ENCODE assay signal across 20 mouse cellular contexts in genomic region chr12:97161429-97161828, GRCm38 (mm10).
DNase-seq lines count a peak whose midpoint lies in the region; ATAC-seq and TF ChIP-seq lines count a peak whose summit lies in the region.
"Had no signal": no experiment of that assay in that cellular context is flagged by ENCODE, and none has a peak within 500 bp of the region (broad histone marks: within the 10 kb centered on the region; RNA-seq: fewer than 3 reads in every experiment).

No protein-coding gene starts in this region.

- H3K9ac ChIP-seq in forebrain, embryonic 11.5 days (ENCODE audit: low read length), result no peak overlapping the region
- H3K9ac ChIP-seq in forebrain, embryonic 16.5 days (replicated peaks; ENCODE audit: low read depth, low read length), result no peak overlapping the region
- no peak overlapping the region for H3K9ac ChIP-seq in midbrain, embryonic 16.5 days (ENCODE audit: low read depth, low read length)
- no peak overlapping the region for H3K9ac ChIP-seq in midbrain, postnatal 0 days (replicated peaks; ENCODE audit: low read length, poor library complexity, severe bottlenecking)
- no peak overlapping the region for H3K9ac ChIP-seq in neural tube, embryonic 15.5 days (replicated peaks)
- H3K9ac ChIP-seq: embryonic facial prominence, embryonic 12.5 days; forebrain, embryonic 13.5 days; hindbrain, embryonic 15.5 days had no signal

- H3K27ac ChIP-seq in forebrain, embryonic 11.5 days (ENCODE audit: low read depth, low read length), result no peak overlapping the region
- H3K27ac ChIP-seq in forebrain, embryonic 16.5 days (ENCODE audit: low read length), result no peak overlapping the region
- H3K27ac ChIP-seq in midbrain, embryonic 16.5 days (ENCODE audit: low read length), result no peak overlapping the region
- H3K27ac ChIP-seq in midbrain, postnatal 0 days (ENCODE audit: low read depth, low read length), result no peak overlapping the region
- no peak overlapping the region for H3K27ac ChIP-seq in neural tube, embryonic 15.5 days (replicated peaks)
- H3K27ac ChIP-seq: embryonic facial prominence, embryonic 12.5 days; forebrain, embryonic 13.5 days; hindbrain, embryonic 15.5 days had no signal

- H3K4me3 ChIP-seq in forebrain, embryonic 11.5 days (ENCODE audit: low read depth, low read length), result no peak overlapping the region
- H3K4me3 ChIP-seq in forebrain, embryonic 16.5 days (replicated peaks; ENCODE audit: low read length), result no peak overlapping the region
- no peak overlapping the region for H3K4me3 ChIP-seq in midbrain, embryonic 16.5 days (ENCODE audit: low read depth, low read length)
- no peak overlapping the region for H3K4me3 ChIP-seq in midbrain, postnatal 0 days (ENCODE audit: low read depth, low read length)
- H3K4me3 ChIP-seq in neural tube, embryonic 15.5 days (replicated peaks), result no peak overlapping the region
- H3K4me3 ChIP-seq: embryonic facial prominence, embryonic 12.5 days; forebrain, embryonic 13.5 days; hindbrain, embryonic 15.5 days; myocyte had no signal

- H3K36me3 ChIP-seq in forebrain, embryonic 11.5 days (ENCODE audit: control insufficient read depth, insufficient read depth, low read length), result no peaks in the 10 kb centered on the region
- H3K36me3 ChIP-seq in forebrain, embryonic 16.5 days (ENCODE audit: control insufficient read depth, insufficient read depth), result no peaks in the 10 kb centered on the region
- H3K36me3 ChIP-seq in midbrain, embryonic 16.5 days (ENCODE audit: control insufficient read depth, insufficient read depth, low read length), result no peaks in the 10 kb centered on the region
- H3K36me3 ChIP-seq in midbrain, postnatal 0 days (ENCODE audit: insufficient read depth, low read length), result no peaks in the 10 kb centered on the region
- no peaks in the 10 kb centered on the region for H3K36me3 ChIP-seq in neural tube, embryonic 15.5 days
- H3K36me3 ChIP-seq: embryonic facial prominence, embryonic 12.5 days; hindbrain, embryonic 15.5 days had no signal

- peak; percentile 51; the same call in 1 of the 2 replicates for ATAC-seq in forebrain, embryonic 11.5 days (replicated peaks; ENCODE audit: low FRiP score)
- ATAC-seq in forebrain, embryonic 16.5 days, result no peak
- peak; percentile 48; the same call in 1 of the 2 replicates for ATAC-seq in midbrain, embryonic 16.5 days
- no peak for ATAC-seq in midbrain, postnatal 0 days (ENCODE audit: low FRiP score)
- no peak for ATAC-seq in neural tube, embryonic 15.5 days (ENCODE audit: low FRiP score)
- ATAC-seq: forebrain, embryonic 13.5 days had no signal

- H3K9me3 ChIP-seq in forebrain, embryonic 11.5 days (ENCODE audit: control insufficient read depth, low read length), result no peaks in the 10 kb centered on the region
- no peaks in the 10 kb centered on the region for H3K9me3 ChIP-seq in forebrain, embryonic 16.5 days (ENCODE audit: control insufficient read depth, low read length)
- H3K9me3 ChIP-seq in midbrain, embryonic 16.5 days (replicated peaks; ENCODE audit: control insufficient read depth, low read length, poor library complexity, severe bottlenecking), result no peaks in the 10 kb centered on the region
- no peaks in the 10 kb centered on the region for H3K9me3 ChIP-seq in midbrain, postnatal 0 days (ENCODE audit: low read length)
- no peaks in the 10 kb centered on the region for H3K9me3 ChIP-seq in neural tube, embryonic 15.5 days (replicated peaks)
- H3K9me3 ChIP-seq: embryonic facial prominence, embryonic 12.5 days; forebrain, embryonic 13.5 days; hindbrain, embryonic 15.5 days had no signal

- no peak for TF ChIP-seq CTCF in midbrain, postnatal 0 days (IDR thresholded peaks at IDR 0.05)

- no peaks in the 10 kb centered on the region for H3K27me3 ChIP-seq in forebrain, embryonic 11.5 days (ENCODE audit: control insufficient read depth, insufficient read depth, low read length)
- no peaks in the 10 kb centered on the region for H3K27me3 ChIP-seq in forebrain, embryonic 16.5 days (replicated peaks; ENCODE audit: control insufficient read depth, insufficient read depth, low read length)
- no peaks in the 10 kb centered on the region for H3K27me3 ChIP-seq in midbrain, embryonic 16.5 days (ENCODE audit: control insufficient read depth, insufficient read depth, low read depth, low read length)
- H3K27me3 ChIP-seq in midbrain, postnatal 0 days (ENCODE audit: insufficient read depth, low read length), result no peaks in the 10 kb centered on the region
- H3K27me3 ChIP-seq in neural tube, embryonic 15.5 days (replicated peaks), result no peaks in the 10 kb centered on the region
- H3K27me3 ChIP-seq: embryonic facial prominence, embryonic 12.5 days; forebrain, embryonic 13.5 days; hindbrain, embryonic 15.5 days had no signal

- no peak for DNase-seq in forebrain, embryonic 11.5 days (ENCODE audit: low spot score)
- peak; percentile 2 for DNase-seq in kidney, postnatal 14 days
- no peak for DNase-seq in kidney, adult 9 months
- DNase-seq in midbrain, postnatal 0 days (ENCODE audit: low spot score), result no peak
- DNase-seq: cerebellum, adult 2 months; cerebellum, postnatal 25 days; gastrocnemius, postnatal 36 days; heart, postnatal 36 days; kidney, adult 8-10 months; layer of hippocampus, adult 9-11 months; lung, postnatal 4 days; thymus, adult 18-20 months; thymus, postnatal 36 days had no signal

- H3K4me2 ChIP-seq in forebrain, embryonic 11.5 days (ENCODE audit: low read depth, low read length, severe bottlenecking), result no peak overlapping the region
- no peak overlapping the region for H3K4me2 ChIP-seq in forebrain, embryonic 16.5 days (ENCODE audit: low read length)
- H3K4me2 ChIP-seq in midbrain, embryonic 16.5 days (ENCODE audit: low read length), result no peak overlapping the region
- H3K4me2 ChIP-seq in midbrain, postnatal 0 days (ENCODE audit: low read depth, low read length, poor library complexity, severe bottlenecking), result no peak overlapping the region
- H3K4me2 ChIP-seq in neural tube, embryonic 15.5 days, result no peak overlapping the region
- H3K4me2 ChIP-seq: embryonic facial prominence, embryonic 12.5 days; forebrain, embryonic 13.5 days; hindbrain, embryonic 15.5 days had no signal

- H3K4me1 ChIP-seq in forebrain, embryonic 11.5 days (replicated peaks; ENCODE audit: control insufficient read depth, insufficient read depth, low read length), result no peaks in the 10 kb centered on the region
- H3K4me1 ChIP-seq in forebrain, embryonic 16.5 days (replicated peaks; ENCODE audit: control insufficient read depth, insufficient read depth, low read length), result no peaks in the 10 kb centered on the region
- no peaks in the 10 kb centered on the region for H3K4me1 ChIP-seq in midbrain, embryonic 16.5 days (ENCODE audit: control insufficient read depth, insufficient read depth, low read length)
- H3K4me1 ChIP-seq in midbrain, postnatal 0 days (ENCODE audit: insufficient read depth, low read length), result no peaks in the 10 kb centered on the region
- no peaks in the 10 kb centered on the region for H3K4me1 ChIP-seq in neural tube, embryonic 15.5 days
- H3K4me1 ChIP-seq: embryonic facial prominence, embryonic 12.5 days; forebrain, embryonic 13.5 days; hindbrain, embryonic 15.5 days had no signal

- 79% methylated on average over 9 of the region's 9 CpGs for WGBS in forebrain, embryonic 11.5 days
- WGBS in forebrain, embryonic 16.5 days, result 46% methylated on average over 9 of the region's 9 CpGs
- 56% methylated on average over 9 of the region's 9 CpGs for WGBS in midbrain, embryonic 16.5 days
- 52% methylated on average over 9 of the region's 9 CpGs for WGBS in midbrain, postnatal 0 days
- WGBS in neural tube, embryonic 15.5 days, result 50% methylated on average over 9 of the region's 9 CpGs

Comparison
In these comparisons a context has a peak if more than half of its experiments do, and no peak if none do; other contexts are left out.
1. ATAC-seq: peak in forebrain, embryonic 11.5 days (single experiment) and midbrain, embryonic 16.5 days (single experiment); none in forebrain, embryonic 16.5 days (single experiment), midbrain, postnatal 0 days (single experiment) and neural tube, embryonic 15.5 days (single experiment).